Mouse (Mus musculus) forebrain, embryonic 16.5 days (tissue): ENCODE results near the gene Lce1a1. TPM values are rescaled to one million over a fixed set of nuclear protein-coding genes. Genes with fewer than 3 reads are reported as not detected.

Experiments used
- polyA plus RNA-seq: library from polyadenylated mRNA; unstranded; fragments of >200 nt; fragmentation: Nextera tagmentation; extraction: Ambion mirVana; gene quantifications from 2 replicates; pipeline ENCODE4 v1.2.1, GENCODE M21; 2015

The Lce1a1 gene
- polyA plus RNA-seq, 1 experiment from 2014 or later: not detected

Other genes with a start within 250 kb of the Lce1a1 start
- gene Sprr2i, start 240.3 kb downstream of the Lce1a1 start, polyA plus RNA-seq: not detected in 2 replicates
- gene Sprr2j-ps, start 230.2 kb downstream of the Lce1a1 start, polyA plus RNA-seq: not detected in 2 replicates
- gene Gm9774, start 218.9 kb downstream of the Lce1a1 start, polyA plus RNA-seq: 5.5 and 9.6 TPM in 2 replicates
- gene Sprr2k, start 215.7 kb downstream of the Lce1a1 start, polyA plus RNA-seq: not detected in 2 replicates
- gene Sprr1b, start 209.5 kb downstream of the Lce1a1 start, polyA plus RNA-seq: not detected in 2 replicates
- not detected in 2 replicates for gene Sprr3, start 189.6 kb downstream of the Lce1a1 start, polyA plus RNA-seq
- 0.32 TPM in 1 of 2 replicates, not detected in the other for gene Sprr1a, start 162.4 kb downstream of the Lce1a1 start, polyA plus RNA-seq
- gene Sprr4, start 147.8 kb downstream of the Lce1a1 start, polyA plus RNA-seq: not detected in 2 replicates
- gene 2310046K23Rik, start 113.8 kb downstream of the Lce1a1 start, polyA plus RNA-seq: not detected in 2 replicates
- not detected in 2 replicates for gene Ivl, start 74.6 kb downstream of the Lce1a1 start, polyA plus RNA-seq
- gene Smcp, start 59.3 kb downstream of the Lce1a1 start, polyA plus RNA-seq: not detected in 2 replicates
- gene 2210017I01Rik, start 40.8 kb downstream of the Lce1a1 start, polyA plus RNA-seq: not detected in 2 replicates
- gene Lce6a, start 26.6 kb downstream of the Lce1a1 start, polyA plus RNA-seq: not detected in 2 replicates
- gene Lce1b, start 8.6 kb upstream of the Lce1a1 start, polyA plus RNA-seq: not detected in 2 replicates
- not detected in 2 replicates for gene Lce1a2, start 22.0 kb upstream of the Lce1a1 start, polyA plus RNA-seq
- gene Lce1c, start 30.9 kb upstream of the Lce1a1 start, polyA plus RNA-seq: not detected in 2 replicates
- gene Lce1d, start 38.9 kb upstream of the Lce1a1 start, polyA plus RNA-seq: not detected in 2 replicates
- gene Lce1e, start 60.8 kb upstream of the Lce1a1 start, polyA plus RNA-seq: not detected in 2 replicates
- gene Lce1f, start 72.0 kb upstream of the Lce1a1 start, polyA plus RNA-seq: not detected in 2 replicates
- gene Gm38119, start 90.8 kb upstream of the Lce1a1 start, polyA plus RNA-seq: not detected in 2 replicates
- not detected in 2 replicates for gene Lce1g, start 104.0 kb upstream of the Lce1a1 start, polyA plus RNA-seq
- not detected in 2 replicates for gene Lce1h, start 116.8 kb upstream of the Lce1a1 start, polyA plus RNA-seq
- gene Lce1i, start 130.6 kb upstream of the Lce1a1 start, polyA plus RNA-seq: not detected in 2 replicates
- gene Lce1j, start 142.2 kb upstream of the Lce1a1 start, polyA plus RNA-seq: not detected in 2 replicates
- gene Lce1k, start 159.6 kb upstream of the Lce1a1 start, polyA plus RNA-seq: not detected in 2 replicates
- gene Kprp, start 178.9 kb upstream of the Lce1a1 start, polyA plus RNA-seq: not detected in 2 replicates
- not detected in 2 replicates for gene Lce1l, start 203.0 kb upstream of the Lce1a1 start, polyA plus RNA-seq
- gene 2310050C09Rik, start 221.9 kb upstream of the Lce1a1 start, polyA plus RNA-seq: not detected in 2 replicates